Mouse (Mus musculus) spleen, adult 10 weeks (tissue): Measurements from ENCODE around the gene Scn2b. TPM values are rescaled to one million over a fixed set of nuclear protein-coding genes. Genes with fewer than 3 reads are reported as not detected.

Experiments
- polyA plus RNA-seq: library from polyadenylated mRNA; stranded (reverse); fragments of 350-450 nt; fragmentation: Illumina TruSeq; extraction: RNeasy Lipid Tissue Mini Kit (QIAGEN cat#74804); gene quantifications from one replicate; pipeline ENCODE4 v1.2.3, GENCODE M21; 2015; ENCODE audit warnings: low replicate concordance; ENCODE audit not compliant: insufficient read depth

The Scn2b gene
- polyA plus RNA-seq: 4.2 TPM

GRCm38 (mm10) chr9:45117741-45118431, at the start of gene Scn2b:
Gene Scn2b (plus strand): TSS chr9:45117782.

GRCm38 (mm10) chr9:45079011-45079410, 38.6 kb upstream of the Scn2b start, which contains the start of gene Jaml:
Gene Jaml (plus strand): TSS chr9:45079183.

GRCm38 (mm10) chr9:45138191-45139032, 20.8 kb downstream of the Scn2b start, which contains the start of gene Scn4b:
Gene Scn4b (plus strand): TSS chr9:45138395.

Other genes starting within 250 kb of the Scn2b start
- gene Kmt2a, start 236.5 kb upstream of the Scn2b start, polyA plus RNA-seq: 83.8 TPM
- 327 TPM for gene Atp5l, start 197.0 kb upstream of the Scn2b start, polyA plus RNA-seq
- 83.4 TPM for gene Ube4a, start 152.2 kb upstream of the Scn2b start, polyA plus RNA-seq
- 219 TPM for gene Cd3g, start 137.4 kb upstream of the Scn2b start, polyA plus RNA-seq
- gene Cd3d, start 136.0 kb upstream of the Scn2b start, polyA plus RNA-seq: 76.6 TPM
- 96.4 TPM for gene Cd3e, start 108.2 kb upstream of the Scn2b start, polyA plus RNA-seq
- 1.2 TPM for gene Mpzl2, start 78.0 kb upstream of the Scn2b start, polyA plus RNA-seq
- 10.4 TPM for gene Mpzl3, start 62.6 kb upstream of the Scn2b start, polyA plus RNA-seq
- gene Jaml, start 38.6 kb upstream of the Scn2b start, polyA plus RNA-seq: 34.5 TPM
- gene Scn4b, start 20.6 kb downstream of the Scn2b start, polyA plus RNA-seq: 1.5 TPM
- gene BC049352, start 64.2 kb downstream of the Scn2b start, polyA plus RNA-seq: 0.50 TPM
- gene Tmprss4, start 86.3 kb downstream of the Scn2b start, polyA plus RNA-seq: 0.72 TPM
- 130 TPM for gene Il10ra, start 151.4 kb downstream of the Scn2b start, polyA plus RNA-seq
- 0.66 TPM for gene Tmprss13, start 201.3 kb downstream of the Scn2b start, polyA plus RNA-seq